Mouse (Mus musculus): ENCODE results near the gene Sox5. TPM values are rescaled to one million over a fixed set of nuclear protein-coding genes. Genes with fewer than 3 reads are reported as not detected.

Sox5 gene
- polyA plus RNA-seq, 2 experiments = 1.6 to 1.7 TPM

- DNase-seq (ENCODE audit: low read depth in 3 of 3, low spot score in 3 of 3) (peak; percentile 13 to 27 (median 24)), ATAC-seq (ENCODE audit: insufficient read depth) (peak; percentile 68)
These were observed 470.0 kb downstream of the Sox5 start for GRCm38 (mm10) chr6:144311754-144312153.

DNA sequence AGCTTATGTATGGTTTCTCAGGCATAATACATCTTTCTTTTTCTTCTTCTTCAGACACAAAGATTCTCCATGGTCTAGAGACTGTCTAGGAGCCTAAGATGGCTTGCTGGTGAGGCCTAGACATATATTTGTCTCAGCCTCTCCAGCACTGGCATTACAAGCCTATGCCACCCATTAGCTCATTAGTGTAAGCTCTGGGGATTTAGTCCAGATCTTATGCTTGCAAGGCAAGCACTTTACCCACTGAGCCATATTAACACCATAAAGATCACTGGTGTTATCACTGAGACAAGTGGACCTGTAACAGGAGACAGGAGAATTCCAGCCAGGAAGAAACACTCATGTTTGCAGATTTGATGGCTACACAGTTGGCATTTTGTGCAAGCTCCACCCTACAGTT lies 472.6 kb downstream of the Sox5 start:
- DNase-seq (ENCODE audit: low read depth in 3 of 3, low spot score in 3 of 3) = no peak
- no peak overlapping the region for H3K27ac ChIP-seq
- H3K4me2 ChIP-seq (ENCODE audit: low read depth) = no peak overlapping the region
- no peak for ATAC-seq (ENCODE audit: insufficient read depth)
- no peaks in the 10 kb centered on the region for H3K36me3 ChIP-seq (replicated peaks; ENCODE audit: control insufficient read depth, insufficient read depth, low read depth)
- H3K9ac ChIP-seq (replicated peaks) = no peak overlapping the region
- TF ChIP-seq EP300 (IDR thresholded peaks at IDR 0.05; ENCODE audit: low read depth) (no peak), CTCF (IDR thresholded peaks at IDR 0.05; ENCODE audit: low read depth) (no peak)
- no peak overlapping the region for H3K4me3 ChIP-seq (ENCODE audit: insufficient read depth in 1 of 2, low read depth in 2 of 2, low read length in 2 of 2)
- H3K9me3 ChIP-seq (ENCODE audit: control insufficient read depth, low read length) = no peaks in the 10 kb centered on the region
- H3K27me3 ChIP-seq (ENCODE audit: control insufficient read depth, insufficient read depth, low read length) = no peaks in the 10 kb centered on the region
- peaks cover 0 to 3% of the 10 kb centered on the region in 2 experiments; a peak in 2 of 4 replicates for H3K4me1 ChIP-seq (replicated peaks; ENCODE audit: control insufficient read depth in 2 of 2, insufficient read depth in 2 of 2, low read length in 1 of 2)

More at GRCm38 (mm10) chr6:144311754-144312153, 470.0 kb downstream of the Sox5 start:
- Histone ChIP-seq H3K9ac (replicated peaks) (no peak overlapping the region), H3K4me1 (replicated peaks; ENCODE audit: control insufficient read depth in 2 of 2, insufficient read depth in 2 of 2, low read length in 1 of 2) (peaks cover 0 to 3% of the 10 kb centered on the region in 2 experiments; a peak in 2 of 4 replicates), H3K9me3 (ENCODE audit: control insufficient read depth, low read length) (no peaks in the 10 kb centered on the region), H3K4me3 (ENCODE audit: insufficient read depth in 1 of 2, low read depth in 2 of 2, low read length in 2 of 2) (no peak overlapping the region), H3K36me3 (replicated peaks; ENCODE audit: control insufficient read depth, insufficient read depth, low read depth) (no peaks in the 10 kb centered on the region), H3K27me3 (ENCODE audit: control insufficient read depth, insufficient read depth, low read length) (no peaks in the 10 kb centered on the region), H3K27ac (no peak overlapping the region), H3K4me2 (ENCODE audit: low read depth) (no peak overlapping the region)
- 55% methylated on average over 4 of the region's 4 CpGs for WGBS (ENCODE audit: insufficient replicate concordance)
- no peak for TF ChIP-seq CTCF (IDR thresholded peaks at IDR 0.05; ENCODE audit: low read depth)
- TF ChIP-seq EP300 (IDR thresholded peaks at IDR 0.05; ENCODE audit: low read depth) = no peak

DNA sequence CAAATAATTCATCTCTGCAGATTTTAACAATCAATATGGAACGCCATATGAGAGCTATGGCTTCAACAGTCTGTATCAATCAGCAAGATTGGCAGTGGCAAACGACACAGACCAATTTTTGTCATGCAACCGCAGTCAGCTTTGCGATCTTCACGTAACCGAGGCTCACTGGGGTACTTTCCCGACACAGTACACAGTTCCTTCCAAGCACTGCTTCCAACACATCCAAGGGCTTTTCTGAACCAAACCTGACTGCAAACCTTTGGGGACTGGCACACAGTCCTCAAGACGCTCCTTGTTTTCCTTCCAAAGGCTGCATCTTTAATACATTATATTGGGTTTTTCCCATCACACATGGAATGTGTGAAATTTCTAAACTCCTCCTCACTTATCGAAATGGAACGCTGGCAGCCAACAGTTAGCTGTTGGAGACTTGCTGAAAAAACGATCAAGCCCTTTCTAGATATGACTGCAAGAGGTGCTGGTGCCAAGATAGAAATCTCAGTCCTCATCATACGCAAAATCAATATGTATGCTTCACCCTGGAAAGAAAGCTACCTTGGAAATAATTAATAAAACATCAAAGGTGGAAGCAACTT lies 474.1 kb downstream of the Sox5 start:
- ATAC-seq (ENCODE audit: insufficient read depth) = no peak
- no peak for TF ChIP-seq EP300 (IDR thresholded peaks at IDR 0.05; ENCODE audit: low read depth)
- TF ChIP-seq CTCF (IDR thresholded peaks at IDR 0.05; ENCODE audit: low read depth) = no peak
- 74% methylated on average over 12 of the region's 12 CpGs for WGBS (ENCODE audit: insufficient replicate concordance)
- no peaks in the 10 kb centered on the region for H3K4me1 ChIP-seq (replicated peaks; ENCODE audit: control insufficient read depth in 2 of 2, insufficient read depth in 2 of 2, low read length in 1 of 2)
- H3K36me3 ChIP-seq (replicated peaks; ENCODE audit: control insufficient read depth, insufficient read depth, low read depth) = no peaks in the 10 kb centered on the region
- H3K27ac ChIP-seq = no peak overlapping the region
- no peaks in the 10 kb centered on the region for H3K27me3 ChIP-seq (ENCODE audit: control insufficient read depth, insufficient read depth, low read length)
- no peaks in the 10 kb centered on the region for H3K9me3 ChIP-seq (ENCODE audit: control insufficient read depth, low read length)
- H3K9ac ChIP-seq (replicated peaks) = no peak overlapping the region
- H3K4me3 ChIP-seq (ENCODE audit: insufficient read depth in 1 of 2, low read depth in 2 of 2, low read length in 2 of 2) = no peak overlapping the region
- DNase-seq (ENCODE audit: low read depth in 3 of 3, low spot score in 3 of 3) = no peak
- H3K4me2 ChIP-seq (ENCODE audit: low read depth) = no peak overlapping the region

DNA sequence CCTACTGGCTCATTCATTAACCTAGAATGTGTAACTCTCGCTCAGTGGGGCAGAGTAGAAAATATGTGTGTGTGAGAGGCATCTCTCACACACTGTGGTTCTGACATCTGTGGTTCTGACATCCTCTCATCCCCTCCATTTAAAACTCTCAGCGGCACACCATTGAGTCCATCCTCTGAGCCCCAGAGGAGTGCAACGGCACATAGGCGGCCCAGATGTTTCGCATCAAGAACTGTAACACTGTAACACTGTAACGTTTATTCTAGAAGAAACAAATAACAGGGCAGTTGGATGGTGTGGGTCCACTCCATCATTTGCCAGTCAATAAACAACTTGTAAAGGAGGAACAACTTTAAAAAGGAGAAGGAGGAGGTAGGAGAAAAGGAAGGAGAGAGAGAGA lies 479.0 kb downstream of the Sox5 start:
- Histone ChIP-seq H3K27me3 (ENCODE audit: control insufficient read depth, insufficient read depth, low read length) (no peaks in the 10 kb centered on the region), H3K9ac (replicated peaks) (no peak overlapping the region), H3K36me3 (replicated peaks; ENCODE audit: control insufficient read depth, insufficient read depth, low read depth) (no peaks in the 10 kb centered on the region), H3K4me2 (ENCODE audit: low read depth) (no peak overlapping the region), H3K4me3 (ENCODE audit: insufficient read depth in 1 of 2, low read depth in 2 of 2, low read length in 2 of 2) (no peak overlapping the region), H3K9me3 (ENCODE audit: control insufficient read depth, low read length) (no peaks in the 10 kb centered on the region), H3K4me1 (replicated peaks; ENCODE audit: control insufficient read depth in 2 of 2, insufficient read depth in 2 of 2, low read length in 1 of 2) (0 out of 4 replicates have a peak, but pooled peaks cover 0 to 4% of the 10 kb centered on the region in 2 experiments), H3K27ac (no peak overlapping the region)
- ATAC-seq (ENCODE audit: insufficient read depth) (no peak), DNase-seq (ENCODE audit: low read depth in 3 of 3, low spot score in 3 of 3) (no peak)
- WGBS (ENCODE audit: insufficient replicate concordance) = 82% methylated on average over 6 of the region's 6 CpGs
- TF ChIP-seq EP300 (IDR thresholded peaks at IDR 0.05; ENCODE audit: low read depth) (no peak), CTCF (IDR thresholded peaks at IDR 0.05; ENCODE audit: low read depth) (no peak)

- H3K4me1 ChIP-seq (replicated peaks; ENCODE audit: control insufficient read depth in 2 of 2, insufficient read depth in 2 of 2, low read length in 1 of 2) = 0 out of 4 replicates have a peak, but pooled peaks cover 0 to 4% of the 10 kb centered on the region in 2 experiments
- WGBS (ENCODE audit: insufficient replicate concordance) = 58% methylated on average over 4 of the region's 4 CpGs
- DNase-seq (ENCODE audit: low read depth in 3 of 3, low spot score in 3 of 3) = no peak
- ATAC-seq (ENCODE audit: insufficient read depth) = no peak
- TF ChIP-seq EP300 (IDR thresholded peaks at IDR 0.05; ENCODE audit: low read depth) (no peak), CTCF (IDR thresholded peaks at IDR 0.05; ENCODE audit: low read depth) (no peak)
- H3K36me3 ChIP-seq (replicated peaks; ENCODE audit: control insufficient read depth, insufficient read depth, low read depth) = no peaks in the 10 kb centered on the region
- H3K4me2 ChIP-seq (ENCODE audit: low read depth) = no peak overlapping the region
- no peak overlapping the region for H3K9ac ChIP-seq (replicated peaks)
- no peak overlapping the region for H3K4me3 ChIP-seq (ENCODE audit: insufficient read depth in 1 of 2, low read depth in 2 of 2, low read length in 2 of 2)
- no peak overlapping the region for H3K27ac ChIP-seq
- no peaks in the 10 kb centered on the region for H3K27me3 ChIP-seq (ENCODE audit: control insufficient read depth, insufficient read depth, low read length)
- no peaks in the 10 kb centered on the region for H3K9me3 ChIP-seq (ENCODE audit: control insufficient read depth, low read length)
These were observed 480.7 kb downstream of the Sox5 start for GRCm38 (mm10) chr6:144301082-144301481.

Measured in liver, embryonic 14.5 days (tissue).